Mouse (Mus musculus) E14TG2a.4 (cell line): ENCODE data around the gene Ccdc51.

ENCODE experiments used
- CTCF ChIP-seq: conservative IDR thresholded peaks from 2 replicates; pipeline ENCODE4 v1.5.1; 2014; ENCODE audit warnings: low read length
- POU5F1 ChIP-seq: IDR thresholded peaks from 2 replicates; pipeline ENCODE4 v1.6.1; 2014; ENCODE audit warnings: low read length, borderline replicate concordance

- TF ChIP-seq CTCF: no peak
- no peak for TF ChIP-seq POU5F1
Observed at GRCm38 (mm10) chr9:109093786-109094552, 11.7 kb downstream of the Ccdc51 start.
